Mouse (Mus musculus) stomach, postnatal 0 days (tissue): ENCODE measurements around the gene Mllt3.
A peak's percentile ranks its signal among the peaks of the same experiment; 100 is the strongest.

Source experiments
- CTCF ChIP-seq: IDR thresholded peaks from 2 replicates; pipeline ENCODE4 v1.5.1; 2016; ENCODE audit warnings: antibody characterized with exemption, low read depth, mild to moderate bottlenecking, moderate library complexity
- EP300 ChIP-seq: optimal IDR thresholded peaks from 2 replicates; pipeline ENCODE3; 2016; ENCODE audit warnings: antibody characterized with exemption

DNA sequence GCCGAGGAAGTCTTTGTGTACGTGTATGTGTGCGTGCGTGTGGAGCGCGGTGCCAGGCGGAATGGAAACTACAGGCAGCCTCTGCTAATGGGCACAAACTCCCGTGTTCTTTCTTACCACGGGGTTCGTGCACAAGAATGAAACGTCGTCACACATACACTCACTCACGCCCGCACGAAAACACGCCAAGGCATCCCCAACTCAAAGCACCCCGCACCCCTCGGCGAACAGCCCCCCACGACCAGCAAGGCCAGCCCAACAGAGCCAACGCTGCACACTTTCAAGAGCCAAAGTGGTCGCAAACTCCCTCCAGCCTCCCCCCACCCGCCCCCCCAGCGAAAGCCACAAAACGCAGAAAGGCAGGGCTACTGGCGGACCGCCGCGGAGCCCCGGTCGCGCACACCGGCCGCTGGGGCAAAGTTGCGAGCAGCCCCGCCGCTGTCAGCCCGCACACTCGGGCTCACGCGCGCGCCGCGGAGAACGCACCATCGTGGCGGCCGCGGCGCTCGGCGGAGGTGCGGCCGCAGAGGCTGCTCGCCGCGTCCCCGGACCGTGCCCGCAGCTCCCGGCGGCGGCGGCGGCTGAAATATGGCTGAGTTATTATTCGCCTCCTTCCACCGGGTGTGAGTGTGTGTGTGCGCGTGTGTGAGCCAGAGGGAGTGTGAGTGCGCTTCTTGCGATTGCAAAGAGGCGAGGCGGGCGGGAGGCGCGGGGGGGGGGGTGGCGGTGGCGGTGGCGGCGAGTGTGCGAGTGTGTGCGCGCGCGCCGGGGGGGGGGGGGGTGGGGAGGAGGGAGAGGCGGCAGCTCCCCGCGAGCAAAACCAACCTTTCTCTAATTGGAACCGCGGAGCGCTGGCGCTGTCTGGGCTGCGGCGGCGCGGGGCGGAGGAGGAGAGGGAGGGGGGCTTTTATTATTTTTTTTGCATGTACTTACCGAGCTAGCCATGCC lies 739 bp downstream of the Mllt3 start:
- TF ChIP-seq CTCF (peak; percentile 10; the same call in 1 of the 2 replicates), EP300 (no peak)
